Mouse (Mus musculus) lung, adult 2 months (tissue): ENCODE measurements around the gene Gm42742. TPM values are rescaled to one million over a fixed set of nuclear protein-coding genes. Genes with fewer than 3 reads are reported as not detected.

Source experiments
- DNase-seq: peaks from one replicate; pipeline ENCODE4 v3.0.0; 2022
- H3K4me1 ChIP-seq: fragments of 200-500 bp; 2 replicates; pipeline ENCODE4 v1.6.1; 2011; ENCODE audit warnings: low read length; ENCODE audit not compliant: control insufficient read depth, insufficient read depth
- H3K4me3 ChIP-seq: fragments of 200-500 bp; replicated peaks from 2 replicates; pipeline ENCODE3; 2011; ENCODE audit warnings: low read depth, mild to moderate bottlenecking, control low read depth, low read length; ENCODE audit errors: extremely low read depth
- CTCF ChIP-seq: fragments of 200-500 bp; IDR thresholded peaks from 2 replicates; pipeline ENCODE4 v1.5.1; 2011; ENCODE audit warnings: mild to moderate bottlenecking, low read length, control low read depth; ENCODE audit not compliant: insufficient read depth
- POLR2A ChIP-seq: fragments of 200-500 bp; IDR thresholded peaks from 2 replicates; pipeline ENCODE4 v1.6.1; 2011; ENCODE audit warnings: low read depth, mild to moderate bottlenecking, control low read depth, low read length, borderline replicate concordance; ENCODE audit errors: extremely low read depth
- WGBS: fragments of 180-500 bp; shearing (Covaris S2); methylation state at CpG from one replicate; pipeline ENCODE4 v1.1.7; 2018; 5-methylcytosine and 5-hydroxymethylcytosine counted together
- polyA plus RNA-seq: library from polyadenylated mRNA; depleted of rRNA; stranded (reverse); fragments of >200 nt; gene quantifications from 2 replicates; pipeline ENCODE4 v1.2.3, GENCODE M21; 2012; rRNA removed

The Gm42742 gene
- 26.5 and 38.8 TPM in 2 replicates for polyA plus RNA-seq

DNA sequence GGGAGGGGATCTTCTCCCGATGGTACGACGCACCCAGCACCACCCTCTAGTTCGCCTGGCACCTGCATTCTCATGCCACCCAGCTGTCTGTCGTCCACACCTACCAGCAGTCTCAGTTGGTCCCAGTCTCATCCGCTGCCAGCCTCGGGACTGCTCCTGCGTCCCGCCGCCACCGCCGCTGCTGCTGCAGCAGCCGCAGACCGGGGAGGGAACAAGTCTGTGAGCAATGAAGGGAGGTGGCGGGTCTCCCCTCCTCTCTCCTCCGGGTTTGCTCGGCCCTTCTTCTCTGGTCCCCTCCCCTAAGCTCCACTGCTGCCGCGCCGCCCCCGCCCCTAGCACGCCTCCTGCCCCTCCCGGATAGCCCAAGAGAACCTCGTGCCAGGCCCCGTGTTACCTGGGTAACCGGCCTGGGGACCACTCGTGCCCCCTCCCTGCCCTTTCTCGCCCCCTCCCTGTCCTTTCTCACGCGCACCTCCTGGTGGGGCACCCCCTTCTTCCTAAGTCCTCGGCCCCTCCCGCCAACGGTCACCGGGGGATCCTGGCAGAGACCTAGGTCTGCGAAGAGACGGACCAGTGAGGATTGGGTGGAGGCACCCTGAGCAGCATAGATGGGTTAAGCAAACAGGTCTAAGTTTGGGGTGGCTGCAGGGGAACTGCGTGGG lies at the start of gene Gm42742, which contains the start of gene Prrt2:
Gene Gm42742 (minus strand): TSS at position 197 of the 662 bp plus-strand sequence.
Gene Prrt2 (minus strand): TSS at position 311 of the 662 bp plus-strand sequence.
- DNase-seq = no peak
- H3K4me1 ChIP-seq = peaks cover 11% of the 10 kb centered on the region; the same call in 1 of the 2 replicates
- no peak for TF ChIP-seq CTCF
- TF ChIP-seq POLR2A = peak; percentile 34; the same call in 1 of the 2 replicates
- H3K4me3 ChIP-seq = peak within 1 kb of the TSS; percentile 45
- WGBS = 7% methylated on average over 36 of the region's 37 CpGs

GRCm38 (mm10) chr7:127066317-127066716 lies 45.4 kb upstream of the Gm42742 start:
- 69% methylated on average over 4 of the region's 4 CpGs for WGBS
- Histone ChIP-seq H3K4me1 (no peaks in the 10 kb centered on the region), H3K4me3 (no peak overlapping the region)
- no peak for DNase-seq
- TF ChIP-seq POLR2A (no peak), CTCF (no peak)

DNA sequence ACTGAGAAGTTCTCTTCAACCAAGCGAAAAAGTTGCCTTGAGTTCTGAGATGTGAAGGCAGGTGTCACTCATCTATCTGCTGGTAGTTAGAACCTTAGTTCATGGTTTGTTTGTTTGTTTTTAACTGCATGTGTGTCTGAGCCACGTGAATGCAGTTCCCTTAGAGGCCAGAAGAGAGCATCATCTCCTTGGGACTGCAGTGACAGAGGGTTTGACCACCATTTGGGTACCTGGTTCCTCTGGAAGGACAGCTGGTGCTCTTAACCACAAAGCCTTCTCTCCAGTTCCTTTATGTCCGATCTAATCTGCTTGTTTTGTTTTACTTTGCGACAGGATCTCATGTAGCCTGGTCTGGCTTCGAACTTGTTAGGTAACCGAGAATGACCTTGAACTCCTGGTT lies 44.6 kb upstream of the Gm42742 start:
- Histone ChIP-seq H3K4me1 (no peaks in the 10 kb centered on the region), H3K4me3 (no peak overlapping the region)
- TF ChIP-seq POLR2A (no peak), CTCF (no peak)
- 84% methylated on average over 6 of the region's 6 CpGs for WGBS
- DNase-seq = no peak

- no peak for DNase-seq
- TF ChIP-seq POLR2A = no peak
- TF ChIP-seq CTCF = 0 out of 2 replicates have a peak, but pooled peaks have one; percentile 4
Observed at GRCm38 (mm10) chr7:127055026-127055585, 34.2 kb upstream of the Gm42742 start.

DNA sequence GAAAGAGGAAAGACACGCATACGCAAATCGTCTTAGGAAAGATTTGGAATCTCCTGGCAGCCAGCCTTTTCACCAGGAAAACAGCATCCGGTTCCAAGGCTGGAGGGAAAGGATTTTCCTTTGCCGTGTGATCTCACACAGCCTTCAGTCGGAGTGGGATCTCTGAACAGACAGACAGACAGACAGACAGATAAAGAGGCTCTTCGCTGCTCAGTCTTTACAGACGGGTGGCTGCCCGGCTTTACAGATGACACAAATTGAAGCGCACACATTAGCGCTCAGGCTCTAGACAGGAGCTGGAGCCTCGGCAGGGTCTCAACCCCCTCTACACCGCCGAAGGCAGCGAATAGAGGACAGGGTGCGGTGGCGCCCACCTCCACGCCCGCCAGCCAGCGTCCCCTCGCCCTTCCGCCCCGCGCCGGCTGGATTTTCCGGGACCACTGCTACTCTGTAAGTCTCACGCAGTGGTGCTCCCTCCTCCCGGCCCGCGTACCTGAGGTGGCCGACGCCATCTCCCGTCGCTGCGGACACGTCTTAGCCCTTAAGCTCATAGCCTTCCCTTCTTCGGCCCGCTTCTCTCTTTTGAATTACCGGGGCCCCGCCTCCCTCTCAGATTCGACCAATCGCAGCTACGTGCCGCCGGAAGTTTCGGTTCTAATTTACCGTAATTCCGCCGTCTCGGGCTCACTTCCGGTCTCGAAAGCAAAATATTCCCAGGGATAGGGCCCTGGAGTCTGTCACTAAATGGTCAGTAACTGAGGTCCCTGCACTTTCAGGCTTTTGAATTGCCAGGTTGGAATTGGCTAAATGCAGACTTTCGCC lies 21.2 kb upstream of the Gm42742 start, which contains the start of gene Kif22:
Gene Kif22 (minus strand): TSS at position 621 of the 822 bp plus-strand sequence.
- Histone ChIP-seq H3K4me3 (peak within 1 kb of the TSS; percentile 81), H3K4me1 (no peaks in the 10 kb centered on the region; the same call in 1 of the 2 replicates)
- TF ChIP-seq CTCF = no peak
- no peak for TF ChIP-seq POLR2A
- DNase-seq = peak; percentile 92
- WGBS = under 1% methylated on average over 53 of the region's 53 CpGs

More at GRCm38 (mm10) chr7:127055026-127055585, 34.2 kb upstream of the Gm42742 start:
- Histone ChIP-seq H3K4me1 (no peaks in the 10 kb centered on the region), H3K4me3 (no peak overlapping the region)
- WGBS = 52% methylated on average over 5 of the region's 5 CpGs

GRCm38 (mm10) chr7:127031244-127031643 lies 10.3 kb upstream of the Gm42742 start:
- Histone ChIP-seq H3K4me1 (peaks cover 8% of the 10 kb centered on the region; the same call in 1 of the 2 replicates), H3K4me3 (no peak overlapping the region)
- TF ChIP-seq CTCF (no peak), POLR2A (no peak)
- DNase-seq = no peak
- 45% methylated on average over 1 of the region's 1 CpGs for WGBS

GRCm38 (mm10) chr7:127030172-127030571 lies 9.3 kb upstream of the Gm42742 start:
- DNase-seq = no peak
- 97% methylated on average over 1 of the region's 1 CpGs for WGBS
- H3K4me1 ChIP-seq = peaks cover 8% of the 10 kb centered on the region; the same call in 1 of the 2 replicates
- TF ChIP-seq CTCF (no peak), POLR2A (no peak)
- H3K4me3 ChIP-seq = no peak overlapping the region

- 53% methylated on average over 8 of the region's 8 CpGs for WGBS
- Histone ChIP-seq H3K4me3 (peak overlapping the region; percentile 55), H3K4me1 (peaks cover 11% of the 10 kb centered on the region; the same call in 1 of the 2 replicates)
- TF ChIP-seq CTCF = no peak
- DNase-seq = no peak
Observed at GRCm38 (mm10) chr7:127027885-127028284, 7.0 kb upstream of the Gm42742 start.
